Mouse (Mus musculus) kidney, embryonic 14.5 days (tissue): ENCODE data around the gene Itga7. TPM values are rescaled to one million over a fixed set of nuclear protein-coding genes. Genes with fewer than 3 reads are reported as not detected.
A peak's percentile ranks its signal among the peaks of the same experiment; 100 is the strongest.

Experiments
- ATAC-seq: fragments of 200-750 bp; cut with Nextera tagmentation; 2 replicates; pipeline ENCODE4 v1.8.0; 2017; ENCODE audit warnings: moderate number of reproducible peaks, mild to moderate bottlenecking, moderate TSS enrichment, moderate library complexity; ENCODE audit not compliant: low FRiP score, low TSS enrichment
- H3K27ac ChIP-seq: fragments of 300-500 bp; sonication (generic); 2 replicates; pipeline ENCODE4 v1.5.1; 2014; ENCODE audit warnings: low read depth, mild to moderate bottlenecking, low read length, moderate library complexity, mixed read lengths
- H3K27me3 ChIP-seq: fragments of 300-500 bp; sonication (generic); 2 replicates; pipeline ENCODE4 v1.6.1; 2014; ENCODE audit warnings: mild to moderate bottlenecking, low read length; ENCODE audit not compliant: control insufficient read depth, insufficient read depth
- H3K36me3 ChIP-seq: fragments of 300-500 bp; sonication (generic); 2 replicates; pipeline ENCODE4 v1.6.1; 2014; ENCODE audit warnings: low read length, mixed read lengths; ENCODE audit not compliant: control insufficient read depth, insufficient read depth
- H3K4me1 ChIP-seq: fragments of 300-500 bp; sonication (generic); 2 replicates; pipeline ENCODE4 v1.6.1; 2014; ENCODE audit warnings: low read length, mixed read lengths; ENCODE audit not compliant: control insufficient read depth, insufficient read depth
- H3K4me2 ChIP-seq: fragments of 300-500 bp; sonication (generic); replicated peaks from 2 replicates; pipeline ENCODE4 v1.6.1; 2014; ENCODE audit warnings: low read depth, mild to moderate bottlenecking, low read length
- H3K4me3 ChIP-seq: fragments of 300-500 bp; sonication (generic); 2 replicates; pipeline ENCODE4 v1.5.1; 2014; ENCODE audit warnings: mild to moderate bottlenecking, low read length
- H3K9ac ChIP-seq: fragments of 300-500 bp; sonication (generic); 2 replicates; pipeline ENCODE4 v1.6.1; 2014; ENCODE audit warnings: low read depth, mild to moderate bottlenecking, low read length, moderate library complexity
- H3K9me3 ChIP-seq: fragments of 300-500 bp; sonication (generic); 2 replicates; pipeline ENCODE4 v1.6.1; 2016; ENCODE audit warnings: low read length; ENCODE audit not compliant: control insufficient read depth
- WGBS: fragments of 180-500 bp; shearing (Covaris S2); extraction: QIAGEN DNeasy Blood & Tissue Kit; methylation state at CpG from one replicate; pipeline ENCODE4 v1.1.7; 2014; 5-methylcytosine and 5-hydroxymethylcytosine counted together
- polyA plus RNA-seq: library from polyadenylated mRNA; unstranded; fragments of >200 nt; fragmentation: Nextera tagmentation; extraction: Ambion mirVana; gene quantifications from 2 replicates; pipeline ENCODE4 v1.2.1, GENCODE M21; 2014

Itga7 gene
- polyA plus RNA-seq, 1 experiment from 2014 or later, result 1.3 TPM

DNA sequence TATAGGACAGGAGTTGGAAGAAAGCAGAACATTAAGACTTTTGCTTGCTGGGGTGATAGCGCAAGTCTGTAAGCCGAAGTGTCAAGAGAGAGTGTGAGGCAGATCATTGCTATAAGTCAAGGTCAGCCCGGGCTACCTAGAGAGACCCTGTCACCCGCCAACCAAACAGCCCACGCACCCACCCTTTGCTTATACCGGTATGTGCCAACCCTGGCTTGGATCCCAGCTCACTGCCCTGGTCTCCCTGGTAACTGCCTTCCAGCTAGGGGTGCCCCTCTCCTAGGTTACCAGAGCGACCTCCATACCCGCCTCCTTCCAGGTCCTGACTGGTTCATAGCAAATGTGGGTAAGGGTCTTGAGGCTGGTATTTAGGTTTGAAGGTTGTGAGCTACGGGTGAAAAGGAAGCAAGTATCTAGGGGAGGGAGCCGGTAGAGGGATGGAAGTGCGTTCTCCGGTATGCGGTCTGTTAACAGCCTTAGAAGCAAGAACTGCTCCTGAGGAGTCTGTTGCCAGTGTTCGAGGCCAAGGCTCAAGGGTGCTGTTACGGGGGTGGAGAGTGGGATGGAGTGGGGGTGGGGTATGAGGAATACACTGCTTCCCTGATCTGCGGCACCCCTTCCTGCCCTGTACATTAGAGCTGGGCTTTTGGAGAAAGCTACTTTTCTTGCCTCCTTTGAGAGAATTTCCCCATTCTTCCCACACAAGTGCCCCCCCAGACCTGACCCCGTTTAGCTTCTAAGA lies 37.5 kb upstream of the Itga7 start:
- Histone ChIP-seq H3K4me1 (0 out of 2 replicates have a peak, but pooled peaks cover 4% of the 10 kb centered on the region), H3K9ac (0 out of 2 replicates have a peak overlapping the region, but pooled peaks have one; percentile 18), H3K27me3 (peaks cover 18% of the 10 kb centered on the region), H3K4me2 (peak overlapping the region; percentile 29), H3K4me3 (peak overlapping the region; percentile 17; the same call in 1 of the 2 replicates), H3K36me3 (no peaks in the 10 kb centered on the region), H3K9me3 (no peaks in the 10 kb centered on the region), H3K27ac (no peak overlapping the region)
- 5% methylated on average over 17 of the region's 17 CpGs for WGBS
- no peak for ATAC-seq

- no peak for ATAC-seq
- no peak overlapping the region for H3K9ac ChIP-seq
- H3K4me1 ChIP-seq, result 0 out of 2 replicates have a peak, but pooled peaks cover 4% of the 10 kb centered on the region
- 43% methylated on average over 1 of the region's 1 CpGs for whole genome bisulfite sequencing
- no peak overlapping the region for H3K4me3 ChIP-seq
- peaks cover 18% of the 10 kb centered on the region for H3K27me3 ChIP-seq
- H3K36me3 ChIP-seq, result no peaks in the 10 kb centered on the region
- H3K4me2 ChIP-seq, result no peak overlapping the region
- no peak overlapping the region for H3K27ac ChIP-seq
- H3K9me3 ChIP-seq, result no peaks in the 10 kb centered on the region
These were observed 36.8 kb upstream of the Itga7 start for GRCm38 (mm10) chr10:128896807-128897206.

- no peak overlapping the region for H3K27ac ChIP-seq
- H3K9ac ChIP-seq, result no peak overlapping the region
- no peaks in the 10 kb centered on the region for H3K9me3 ChIP-seq
- 17% methylated on average over 1 of the region's 1 CpGs for WGBS
- H3K4me1 ChIP-seq, result 0 out of 2 replicates have a peak, but pooled peaks cover 2% of the 10 kb centered on the region
- H3K4me3 ChIP-seq, result no peak overlapping the region
- peaks cover 18% of the 10 kb centered on the region for H3K27me3 ChIP-seq
- no peak for ATAC-seq
- no peak overlapping the region for H3K4me2 ChIP-seq
- H3K36me3 ChIP-seq, result no peaks in the 10 kb centered on the region
These were observed 36.1 kb upstream of the Itga7 start for GRCm38 (mm10) chr10:128897501-128897900.

GRCm38 (mm10) chr10:128899759-128900490 lies 33.7 kb upstream of the Itga7 start:
- WGBS, result 83% methylated on average over 6 of the region's 6 CpGs
- H3K4me3 ChIP-seq, result no peak overlapping the region
- no peak overlapping the region for H3K4me2 ChIP-seq
- no peak for ATAC-seq
- H3K9me3 ChIP-seq, result no peaks in the 10 kb centered on the region
- no peaks in the 10 kb centered on the region for H3K4me1 ChIP-seq
- H3K27ac ChIP-seq, result no peak overlapping the region
- no peak overlapping the region for H3K9ac ChIP-seq
- H3K27me3 ChIP-seq, result peaks cover 14% of the 10 kb centered on the region
- no peaks in the 10 kb centered on the region for H3K36me3 ChIP-seq

GRCm38 (mm10) chr10:128900698-128901097 lies 32.9 kb upstream of the Itga7 start, which contains the start of gene Cd63:
Gene Cd63, plus strand, starts transcription at chr10:128900989.
- ATAC-seq, result no peak
- Histone ChIP-seq H3K27ac (no peak within 1 kb of the TSS), H3K27me3 (peaks cover 13% of the 10 kb centered on the region), H3K9ac (no peak within 1 kb of the TSS), H3K4me2 (no peak within 1 kb of the TSS), H3K4me1 (no peaks in the 10 kb centered on the region), H3K36me3 (no peaks in the 10 kb centered on the region), H3K9me3 (no peaks in the 10 kb centered on the region), H3K4me3 (no peak within 1 kb of the TSS)
- WGBS, result 92% methylated on average over 3 of the region's 3 CpGs

DNA sequence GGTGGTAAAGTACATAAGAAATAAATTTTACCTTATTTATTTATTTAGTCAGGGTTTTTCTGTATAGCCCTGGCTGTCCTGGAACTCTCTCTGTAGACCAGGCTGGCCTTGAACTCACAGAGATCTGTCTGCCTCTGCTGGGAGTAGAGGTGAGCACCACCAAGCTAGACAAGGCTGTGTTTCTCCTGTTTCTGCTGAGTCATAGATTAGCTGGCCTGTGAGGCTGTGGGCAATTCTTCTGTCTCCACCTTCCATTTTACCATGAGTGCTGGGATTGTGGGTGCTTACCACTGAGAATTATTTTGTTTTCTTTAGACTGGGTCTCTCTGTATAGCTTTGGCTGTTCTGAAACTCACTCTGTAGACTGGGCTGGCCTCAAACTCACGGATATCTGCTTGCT lies 32.2 kb upstream of the Itga7 start:
- Histone ChIP-seq H3K9ac (no peak overlapping the region), H3K27ac (no peak overlapping the region), H3K4me1 (no peaks in the 10 kb centered on the region), H3K27me3 (peaks cover 6% of the 10 kb centered on the region), H3K4me2 (no peak overlapping the region), H3K4me3 (no peak overlapping the region), H3K36me3 (no peaks in the 10 kb centered on the region), H3K9me3 (no peaks in the 10 kb centered on the region)
- ATAC-seq, result no peak
- WGBS, result 85% methylated on average over 1 of the region's 1 CpGs

- WGBS, result 76% methylated on average over 3 of the region's 3 CpGs
- no peaks in the 10 kb centered on the region for H3K9me3 ChIP-seq
- H3K36me3 ChIP-seq, result no peaks in the 10 kb centered on the region
- H3K9ac ChIP-seq, result no peak overlapping the region
- H3K27me3 ChIP-seq, result no peaks in the 10 kb centered on the region
- H3K4me2 ChIP-seq, result no peak overlapping the region
- H3K4me3 ChIP-seq, result no peak overlapping the region
- H3K4me1 ChIP-seq, result no peaks in the 10 kb centered on the region
- no peak overlapping the region for H3K27ac ChIP-seq
- no peak for ATAC-seq
These were observed 31.1 kb upstream of the Itga7 start for GRCm38 (mm10) chr10:128902409-128902988.

DNA sequence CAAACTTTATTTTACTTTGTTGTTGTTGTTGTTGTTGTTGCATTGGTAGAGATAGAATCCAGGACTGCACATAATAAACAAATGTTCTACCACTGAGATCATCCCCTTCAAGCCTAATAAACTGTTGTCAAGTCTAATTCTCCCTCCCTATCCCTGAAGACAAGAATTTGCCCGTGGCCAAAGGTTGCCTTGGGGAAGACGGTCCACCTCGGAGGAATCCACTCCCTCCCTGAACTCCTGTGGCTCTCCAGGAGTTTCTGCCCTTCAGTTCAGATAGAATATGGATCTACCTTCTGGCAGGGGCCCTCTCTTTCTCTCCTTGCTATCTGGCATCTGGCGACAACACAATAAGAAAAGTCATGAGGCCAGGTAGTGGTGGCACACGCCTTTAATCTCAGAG lies 28.8 kb upstream of the Itga7 start:
- no peak for ATAC-seq
- no peaks in the 10 kb centered on the region for H3K27me3 ChIP-seq
- 72% methylated on average over 5 of the region's 5 CpGs for WGBS
- peaks cover 5% of the 10 kb centered on the region; the same call in 1 of the 2 replicates for H3K4me1 ChIP-seq
- H3K9me3 ChIP-seq, result no peaks in the 10 kb centered on the region
- H3K4me2 ChIP-seq, result no peak overlapping the region
- H3K9ac ChIP-seq, result no peak overlapping the region
- H3K4me3 ChIP-seq, result no peak overlapping the region
- H3K36me3 ChIP-seq, result no peaks in the 10 kb centered on the region
- no peak overlapping the region for H3K27ac ChIP-seq
